Mouse (Mus musculus) midbrain, embryonic 16.5 days (tissue): ENCODE results near the gene Nf2. TPM values are rescaled to one million over a fixed set of nuclear protein-coding genes. Genes with fewer than 3 reads are reported as not detected.

ENCODE experiments used
- ATAC-seq: fragments of 200-750 bp; cut with Nextera tagmentation; 2 replicates; pipeline ENCODE4 v1.8.0; 2017; ENCODE audit warnings: moderate TSS enrichment
- H3K27ac ChIP-seq: fragments of 300-500 bp; sonication (generic); 2 replicates; pipeline ENCODE4 v1.5.1; 2014; ENCODE audit warnings: mild to moderate bottlenecking, low read length, mixed read lengths
- H3K27me3 ChIP-seq: fragments of 300-500 bp; sonication (generic); 2 replicates; pipeline ENCODE4 v1.6.1; 2014; ENCODE audit warnings: low read depth, low read length, mixed read lengths; ENCODE audit not compliant: control insufficient read depth, insufficient read depth
- H3K36me3 ChIP-seq: fragments of 300-500 bp; sonication (generic); 2 replicates; pipeline ENCODE4 v1.6.1; 2014; ENCODE audit warnings: mild to moderate bottlenecking, low read length, moderate library complexity, mixed read lengths; ENCODE audit not compliant: control insufficient read depth, insufficient read depth
- H3K4me1 ChIP-seq: fragments of 300-500 bp; sonication (generic); 2 replicates; pipeline ENCODE4 v1.6.1; 2014; ENCODE audit warnings: mild to moderate bottlenecking, low read length, mixed read lengths; ENCODE audit not compliant: control insufficient read depth, insufficient read depth
- H3K4me2 ChIP-seq: fragments of 300-500 bp; sonication (generic); 2 replicates; pipeline ENCODE4 v1.6.1; 2014; ENCODE audit warnings: mild to moderate bottlenecking, low read length, mixed read lengths
- H3K4me3 ChIP-seq: fragments of 300-500 bp; sonication (generic); 2 replicates; pipeline ENCODE4 v1.5.1; 2014; ENCODE audit warnings: low read depth, mild to moderate bottlenecking, low read length, moderate library complexity, mixed read lengths
- H3K9ac ChIP-seq: fragments of 300-500 bp; sonication (generic); 2 replicates; pipeline ENCODE4 v1.6.1; 2014; ENCODE audit warnings: low read depth, low read length, mixed read lengths
- H3K9me3 ChIP-seq: fragments of 300-500 bp; sonication (generic); replicated peaks from 2 replicates; pipeline ENCODE4 v1.6.1; 2014; ENCODE audit warnings: mild to moderate bottlenecking, low read length, mixed read lengths; ENCODE audit not compliant: control insufficient read depth, poor library complexity, severe bottlenecking
- WGBS: fragments of 180-500 bp; shearing (Covaris S2); extraction: QIAGEN DNeasy Blood & Tissue Kit; methylation state at CpG from one replicate; pipeline ENCODE4 v1.1.7; 2014; 5-methylcytosine and 5-hydroxymethylcytosine counted together
- polyA plus RNA-seq: library from polyadenylated mRNA; unstranded; fragments of >200 nt; fragmentation: Nextera tagmentation; extraction: Ambion mirVana; gene quantifications from 2 replicates; pipeline ENCODE4 v1.2.1, GENCODE M21; 2015

The Nf2 gene
- polyA plus RNA-seq, 1 experiment from 2014 or later, result 63.3 TPM

DNA sequence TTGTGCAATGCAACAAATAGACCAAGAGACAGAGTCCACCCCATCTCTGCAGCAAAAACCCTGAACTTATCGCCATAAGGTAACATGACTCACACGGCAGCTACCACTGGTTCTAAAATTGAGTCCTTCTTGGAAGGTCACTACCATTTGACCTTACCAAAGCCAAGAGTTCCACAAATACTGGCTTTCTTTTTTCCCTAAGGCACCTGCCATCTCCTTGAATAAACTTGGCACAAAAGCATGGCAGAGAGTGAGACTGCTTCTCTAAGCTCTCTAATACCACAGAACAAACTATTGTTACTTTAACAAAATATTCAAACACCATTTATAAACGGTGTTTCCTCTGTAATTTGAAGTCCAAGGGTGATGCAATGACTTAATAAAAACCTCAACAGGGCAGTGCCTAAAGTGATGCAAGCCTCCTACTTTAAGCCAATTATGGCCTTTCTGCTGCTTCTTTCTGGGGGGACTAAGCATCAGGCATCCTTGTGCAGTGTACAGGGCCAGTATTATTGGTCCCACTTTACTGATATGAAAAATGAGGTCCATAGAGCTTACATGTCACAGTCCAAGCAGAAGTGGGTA lies 8.3 kb downstream of the Nf2 start:
- no peak for ATAC-seq
- no peaks in the 10 kb centered on the region; the same call in 1 of the 2 replicates for H3K4me1 ChIP-seq
- no peak overlapping the region for H3K4me3 ChIP-seq
- no peak overlapping the region for H3K27ac ChIP-seq
- H3K36me3 ChIP-seq, result no peaks in the 10 kb centered on the region
- no peak overlapping the region for H3K4me2 ChIP-seq
- no peak overlapping the region for H3K9ac ChIP-seq
- no peaks in the 10 kb centered on the region for H3K9me3 ChIP-seq
- H3K27me3 ChIP-seq, result no peaks in the 10 kb centered on the region
- WGBS, result 82% methylated on average over 3 of the region's 3 CpGs

DNA sequence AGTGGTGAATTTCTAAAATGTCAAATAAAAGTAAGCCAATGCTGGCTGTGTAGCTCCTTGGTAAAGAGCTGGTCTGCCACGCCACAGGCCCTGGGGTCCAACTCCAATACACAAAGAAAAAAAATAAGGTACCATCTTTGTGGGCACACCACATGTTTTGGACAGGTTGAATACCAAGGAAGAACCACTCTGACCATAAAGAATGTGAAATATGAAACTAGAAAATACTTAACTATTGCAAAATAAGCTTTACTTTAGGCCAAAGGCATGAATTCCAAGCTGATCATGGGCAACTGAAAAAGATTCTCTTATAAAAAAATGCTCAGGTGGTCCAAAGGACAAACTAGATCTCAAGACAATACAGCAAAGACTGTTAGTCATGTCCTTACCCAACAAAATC lies 11.1 kb downstream of the Nf2 start:
- no peaks in the 10 kb centered on the region for H3K27me3 ChIP-seq
- WGBS, result 100% methylated on average over 1 of the region's 1 CpGs

GRCm38 (mm10) chr11:4837342-4837741 lies 12.0 kb downstream of the Nf2 start:
- H3K9me3 ChIP-seq, result no peaks in the 10 kb centered on the region
- 74% methylated on average over 5 of the region's 5 CpGs for WGBS
- ATAC-seq, result no peak

More for the DNA sequence above, 11.1 kb downstream of the Nf2 start:
- Histone ChIP-seq H3K27ac (no peak overlapping the region), H3K4me3 (no peak overlapping the region), H3K36me3 (no peaks in the 10 kb centered on the region), H3K4me1 (no peaks in the 10 kb centered on the region), H3K9me3 (no peaks in the 10 kb centered on the region), H3K4me2 (no peak overlapping the region), H3K9ac (no peak overlapping the region)
- no peak for ATAC-seq

GRCm38 (mm10) chr11:4836755-4837154 lies 12.6 kb downstream of the Nf2 start:
- WGBS, result 66% methylated on average over 6 of the region's 6 CpGs
- ATAC-seq, result no peak
- no peak overlapping the region for H3K27ac ChIP-seq
- no peaks in the 10 kb centered on the region for H3K27me3 ChIP-seq
- no peak overlapping the region for H3K4me3 ChIP-seq
- H3K4me1 ChIP-seq, result no peaks in the 10 kb centered on the region
- no peak overlapping the region for H3K4me2 ChIP-seq
- no peaks in the 10 kb centered on the region for H3K36me3 ChIP-seq
- no peaks in the 10 kb centered on the region for H3K9me3 ChIP-seq
- no peak overlapping the region for H3K9ac ChIP-seq

More at GRCm38 (mm10) chr11:4837342-4837741, 12.0 kb downstream of the Nf2 start:
- H3K27me3 ChIP-seq, result no peaks in the 10 kb centered on the region
- H3K4me3 ChIP-seq, result no peak overlapping the region
- no peak overlapping the region for H3K27ac ChIP-seq
- H3K4me2 ChIP-seq, result no peak overlapping the region
- no peak overlapping the region for H3K9ac ChIP-seq
- H3K4me1 ChIP-seq, result no peaks in the 10 kb centered on the region
- H3K36me3 ChIP-seq, result no peaks in the 10 kb centered on the region

DNA sequence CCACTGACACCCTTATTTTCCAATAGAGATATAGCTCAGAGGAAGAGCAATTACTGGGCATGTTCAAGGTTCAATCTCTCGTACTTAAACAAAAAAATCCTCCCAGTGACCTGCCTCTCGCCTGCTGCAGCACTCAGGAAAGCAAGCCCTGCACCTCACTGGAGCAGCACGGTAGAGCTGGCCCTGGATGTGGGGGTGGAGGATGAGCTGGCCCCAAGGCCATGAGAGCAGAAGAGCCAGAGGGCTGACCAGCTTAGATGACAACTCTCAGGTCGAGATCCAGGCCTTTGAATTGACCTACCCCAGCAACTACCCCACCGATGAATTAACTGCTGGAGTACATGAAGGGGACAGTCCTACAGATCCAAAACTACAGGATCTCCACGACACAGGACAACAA lies 13.9 kb downstream of the Nf2 start:
- Histone ChIP-seq H3K4me2 (no peak overlapping the region), H3K9me3 (no peaks in the 10 kb centered on the region), H3K4me3 (no peak overlapping the region), H3K9ac (no peak overlapping the region), H3K27ac (no peak overlapping the region), H3K27me3 (no peaks in the 10 kb centered on the region), H3K4me1 (no peaks in the 10 kb centered on the region), H3K36me3 (no peaks in the 10 kb centered on the region)
- 87% methylated on average over 6 of the region's 6 CpGs for WGBS
- ATAC-seq, result no peak

DNA sequence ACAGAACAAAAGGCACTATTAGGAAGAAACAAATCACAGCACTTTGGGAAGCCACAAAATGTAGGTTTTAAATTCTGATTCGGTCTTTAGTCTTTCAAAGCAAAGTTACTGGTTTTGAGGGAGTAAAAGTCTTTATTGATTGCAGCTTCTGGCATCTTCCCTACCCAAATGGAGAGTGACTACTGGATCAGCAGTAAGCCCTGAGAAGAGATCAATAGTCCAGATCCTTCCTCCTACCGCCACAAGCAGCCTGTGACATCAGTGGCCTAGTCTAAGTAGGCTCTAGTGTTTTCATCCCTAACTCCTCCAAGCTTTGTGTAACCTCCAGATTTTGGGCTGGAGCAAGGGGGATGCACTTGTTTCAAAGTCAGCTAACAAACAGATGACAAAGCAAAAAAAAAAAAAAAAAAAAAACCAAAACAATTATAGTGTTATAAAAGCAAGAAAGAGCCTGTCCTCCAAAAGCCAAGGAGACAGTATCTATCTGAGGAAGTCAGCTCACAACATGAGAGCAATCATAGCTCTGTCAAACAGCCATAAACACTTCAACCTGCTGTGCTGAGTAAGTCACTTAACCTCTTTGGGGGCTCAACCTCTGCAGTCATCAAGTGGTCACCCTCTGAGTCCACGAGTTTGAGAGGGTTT lies 15.9 kb downstream of the Nf2 start:
- no peak for ATAC-seq
- no peak overlapping the region for H3K4me2 ChIP-seq
- H3K36me3 ChIP-seq, result no peaks in the 10 kb centered on the region
- no peak overlapping the region for H3K4me3 ChIP-seq
- H3K9me3 ChIP-seq, result no peaks in the 10 kb centered on the region
- no peaks in the 10 kb centered on the region for H3K27me3 ChIP-seq
- H3K4me1 ChIP-seq, result no peaks in the 10 kb centered on the region
- no peak overlapping the region for H3K9ac ChIP-seq
- 73% methylated on average over 3 of the region's 3 CpGs for WGBS
- H3K27ac ChIP-seq, result no peak overlapping the region

DNA sequence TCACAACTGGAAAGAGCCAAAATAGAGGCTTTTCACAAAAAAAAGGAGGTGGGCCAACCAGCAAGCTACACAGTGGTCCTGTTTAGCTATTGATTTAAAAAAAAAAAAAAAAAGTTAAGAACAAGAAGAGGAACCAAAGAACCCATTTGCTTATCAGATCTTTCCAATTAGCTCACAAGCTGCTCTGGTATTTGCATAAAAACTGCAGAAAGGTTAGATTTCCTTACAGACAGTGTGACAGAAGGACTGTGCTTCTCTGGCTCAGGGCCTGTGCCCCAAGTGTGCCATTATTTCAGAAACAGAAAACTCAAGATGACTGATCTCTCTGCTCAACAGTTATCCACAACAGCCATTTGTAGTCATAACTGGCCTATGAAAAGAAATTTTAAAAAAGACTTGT lies 18.3 kb downstream of the Nf2 start:
- no peaks in the 10 kb centered on the region for H3K36me3 ChIP-seq
- no peak overlapping the region for H3K9ac ChIP-seq
- H3K4me3 ChIP-seq, result no peak overlapping the region
- no peaks in the 10 kb centered on the region for H3K27me3 ChIP-seq
- no peak overlapping the region for H3K27ac ChIP-seq
- no peak overlapping the region for H3K4me2 ChIP-seq
- H3K4me1 ChIP-seq, result no peaks in the 10 kb centered on the region
- ATAC-seq, result no peak
- no peaks in the 10 kb centered on the region for H3K9me3 ChIP-seq

DNA sequence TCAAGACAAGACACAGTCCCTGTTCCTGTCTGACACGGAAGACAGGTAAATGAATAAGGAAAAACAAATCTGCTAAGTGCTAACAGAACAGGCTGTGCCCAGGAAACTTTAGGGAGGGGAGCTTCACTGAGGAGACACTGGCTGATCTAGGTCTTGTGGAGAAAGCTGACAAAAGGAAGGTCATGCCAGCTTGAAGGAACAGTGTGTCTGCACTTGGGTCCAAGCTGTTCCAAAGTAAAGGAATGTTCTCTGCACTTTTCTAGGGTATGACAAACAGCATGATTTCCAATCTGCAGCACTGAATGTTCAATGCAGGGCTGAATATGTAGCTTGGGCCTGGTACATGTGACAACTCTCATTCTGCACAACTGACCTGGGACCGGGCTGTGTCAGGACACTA lies 21.4 kb downstream of the Nf2 start:
- no peaks in the 10 kb centered on the region for H3K27me3 ChIP-seq
- no peak overlapping the region for H3K4me2 ChIP-seq
- ATAC-seq, result no peak
- H3K27ac ChIP-seq, result no peak overlapping the region
- H3K4me1 ChIP-seq, result no peaks in the 10 kb centered on the region
- no peaks in the 10 kb centered on the region for H3K9me3 ChIP-seq
- H3K36me3 ChIP-seq, result no peaks in the 10 kb centered on the region
- no peak overlapping the region for H3K4me3 ChIP-seq
- 80% methylated on average over 2 of the region's 2 CpGs for WGBS
- no peak overlapping the region for H3K9ac ChIP-seq

DNA sequence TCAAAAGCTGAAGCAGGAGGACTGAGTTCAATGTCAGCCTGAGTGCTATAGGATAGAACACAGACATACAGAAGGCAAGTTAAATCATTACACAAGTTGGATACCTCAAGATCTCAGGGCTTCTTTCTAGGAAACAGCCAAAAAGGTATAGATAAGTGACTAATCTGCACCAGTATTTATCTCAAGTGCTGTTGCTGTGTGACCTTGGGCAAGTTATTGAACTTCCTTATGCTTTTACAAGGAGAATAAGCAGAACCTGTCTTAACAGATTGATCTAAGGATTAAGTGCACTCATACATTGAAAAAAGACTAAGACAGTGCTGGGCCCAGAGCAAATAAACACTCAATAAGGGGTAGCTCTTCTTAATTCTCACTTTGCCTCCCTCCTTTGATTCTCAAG lies 22.0 kb downstream of the Nf2 start:
- H3K9ac ChIP-seq, result no peak overlapping the region
- H3K4me2 ChIP-seq, result no peak overlapping the region
- no peaks in the 10 kb centered on the region for H3K27me3 ChIP-seq
- no peaks in the 10 kb centered on the region for H3K9me3 ChIP-seq
- no peak overlapping the region for H3K4me3 ChIP-seq
- H3K36me3 ChIP-seq, result no peaks in the 10 kb centered on the region
- no peaks in the 10 kb centered on the region for H3K4me1 ChIP-seq
- H3K27ac ChIP-seq, result no peak overlapping the region
- no peak for ATAC-seq
